Mouse (Mus musculus): ENCODE results near the gene Micu2. TPM values are rescaled to one million over a fixed set of nuclear protein-coding genes. Genes with fewer than 3 reads are reported as not detected.

Micu2 gene
- polyA plus RNA-seq, 1 experiment = 16.6 TPM

- H3K4me1 ChIP-seq (replicated peaks; ENCODE audit: control insufficient read depth, insufficient read depth, low read length) = peaks cover 7% of the 10 kb centered on the region
- DNase-seq = peak; percentile 96
Measured at GRCm38 (mm10) chr14:57890011-57890842, 108.8 kb downstream of the Micu2 start, which contains the start of gene Zdhhc20. Zdhhc20 (minus strand) TSS chr14:57890276.

GRCm38 (mm10) chr14:57889541-57890010 lies 109.5 kb downstream of the Micu2 start:
- DNase-seq = peak; percentile 69
- TF ChIP-seq POLR2A (IDR thresholded peaks at IDR 0.05; ENCODE audit: control insufficient read depth, extremely low read depth, insufficient read depth, low read length, poor library complexity) (no peak), CTCF (IDR thresholded peaks at IDR 0.05; ENCODE audit: borderline replicate concordance, control insufficient read depth, extremely low read depth, insufficient read depth, low read length, poor library complexity) (no peak)
- Histone ChIP-seq H3K4me3 (ENCODE audit: control insufficient read depth, insufficient read depth, low read length) (peak overlapping the region; percentile 90), H3K4me1 (replicated peaks; ENCODE audit: control insufficient read depth, insufficient read depth, low read length) (peaks cover 7% of the 10 kb centered on the region), H3K27me3 (ENCODE audit: control insufficient read depth, insufficient read depth, low read length) (no peaks in the 10 kb centered on the region), H3K36me3 (ENCODE audit: control insufficient read depth, insufficient read depth, low read length) (no peaks in the 10 kb centered on the region), H3K27ac (ENCODE audit: control insufficient read depth, insufficient read depth, low read length) (peak overlapping the region; percentile 9; the same call in 1 of the 2 replicates)
- under 1% methylated on average over 37 of the region's 37 CpGs for WGBS

More at GRCm38 (mm10) chr14:57890011-57890842, 108.8 kb downstream of the Micu2 start, which contains the start of gene Zdhhc20:
- WGBS = 4% methylated on average over 64 of the region's 65 CpGs
- Histone ChIP-seq H3K27me3 (ENCODE audit: control insufficient read depth, insufficient read depth, low read length) (no peaks in the 10 kb centered on the region), H3K27ac (ENCODE audit: control insufficient read depth, insufficient read depth, low read length) (peak within 1 kb of the TSS; percentile 9; the same call in 1 of the 2 replicates), H3K4me3 (ENCODE audit: control insufficient read depth, insufficient read depth, low read length) (peak within 1 kb of the TSS; percentile 90), H3K36me3 (ENCODE audit: control insufficient read depth, insufficient read depth, low read length) (no peaks in the 10 kb centered on the region)
- TF ChIP-seq CTCF (IDR thresholded peaks at IDR 0.05; ENCODE audit: borderline replicate concordance, control insufficient read depth, extremely low read depth, insufficient read depth, low read length, poor library complexity) (no peak), POLR2A (IDR thresholded peaks at IDR 0.05; ENCODE audit: control insufficient read depth, extremely low read depth, insufficient read depth, low read length, poor library complexity) (peak; percentile 80)

- DNase-seq = no peak
- 77% methylated on average over 8 of the region's 8 CpGs for WGBS
- H3K27me3 ChIP-seq (ENCODE audit: control insufficient read depth, insufficient read depth, low read length) = no peaks in the 10 kb centered on the region
- H3K27ac ChIP-seq (ENCODE audit: control insufficient read depth, insufficient read depth, low read length) = no peak overlapping the region; the same call in 1 of the 2 replicates
- TF ChIP-seq CTCF (IDR thresholded peaks at IDR 0.05; ENCODE audit: borderline replicate concordance, control insufficient read depth, extremely low read depth, insufficient read depth, low read length, poor library complexity) (no peak), POLR2A (IDR thresholded peaks at IDR 0.05; ENCODE audit: control insufficient read depth, extremely low read depth, insufficient read depth, low read length, poor library complexity) (no peak)
- H3K36me3 ChIP-seq (ENCODE audit: control insufficient read depth, insufficient read depth, low read length) = no peaks in the 10 kb centered on the region
- H3K4me1 ChIP-seq (replicated peaks; ENCODE audit: control insufficient read depth, insufficient read depth, low read length) = peaks cover 10% of the 10 kb centered on the region
- no peak overlapping the region for H3K4me3 ChIP-seq (ENCODE audit: control insufficient read depth, insufficient read depth, low read length)
Measured at GRCm38 (mm10) chr14:57887171-57887570, 111.9 kb downstream of the Micu2 start.

- Histone ChIP-seq H3K27me3 (ENCODE audit: control insufficient read depth, insufficient read depth, low read length) (no peaks in the 10 kb centered on the region), H3K4me3 (ENCODE audit: control insufficient read depth, insufficient read depth, low read length) (no peak overlapping the region), H3K4me1 (replicated peaks; ENCODE audit: control insufficient read depth, insufficient read depth, low read length) (peaks cover 13% of the 10 kb centered on the region), H3K36me3 (ENCODE audit: control insufficient read depth, insufficient read depth, low read length) (no peaks in the 10 kb centered on the region), H3K27ac (ENCODE audit: control insufficient read depth, insufficient read depth, low read length) (no peak overlapping the region)
- 50% methylated on average over 2 of the region's 2 CpGs for WGBS
- TF ChIP-seq POLR2A (IDR thresholded peaks at IDR 0.05; ENCODE audit: control insufficient read depth, extremely low read depth, insufficient read depth, low read length, poor library complexity) (no peak), CTCF (IDR thresholded peaks at IDR 0.05; ENCODE audit: borderline replicate concordance, control insufficient read depth, extremely low read depth, insufficient read depth, low read length, poor library complexity) (no peak)
- DNase-seq = no peak
Measured at GRCm38 (mm10) chr14:57886032-57886431, 113.0 kb downstream of the Micu2 start.

GRCm38 (mm10) chr14:57883341-57883740 lies 115.7 kb downstream of the Micu2 start:
- TF ChIP-seq POLR2A (IDR thresholded peaks at IDR 0.05; ENCODE audit: control insufficient read depth, extremely low read depth, insufficient read depth, low read length, poor library complexity) = no peak
- TF ChIP-seq CTCF (IDR thresholded peaks at IDR 0.05; ENCODE audit: borderline replicate concordance, control insufficient read depth, extremely low read depth, insufficient read depth, low read length, poor library complexity) = no peak
- Histone ChIP-seq H3K27ac (ENCODE audit: control insufficient read depth, insufficient read depth, low read length) (no peak overlapping the region), H3K4me1 (replicated peaks; ENCODE audit: control insufficient read depth, insufficient read depth, low read length) (peaks cover 11% of the 10 kb centered on the region), H3K36me3 (ENCODE audit: control insufficient read depth, insufficient read depth, low read length) (no peaks in the 10 kb centered on the region), H3K27me3 (ENCODE audit: control insufficient read depth, insufficient read depth, low read length) (no peaks in the 10 kb centered on the region), H3K4me3 (ENCODE audit: control insufficient read depth, insufficient read depth, low read length) (no peak overlapping the region)
- 95% methylated on average over 3 of the region's 3 CpGs for WGBS
- DNase-seq = no peak

- no peak for DNase-seq
- TF ChIP-seq POLR2A (IDR thresholded peaks at IDR 0.05; ENCODE audit: control insufficient read depth, extremely low read depth, insufficient read depth, low read length, poor library complexity) (no peak), CTCF (IDR thresholded peaks at IDR 0.05; ENCODE audit: borderline replicate concordance, control insufficient read depth, extremely low read depth, insufficient read depth, low read length, poor library complexity) (no peak)
- Histone ChIP-seq H3K4me3 (ENCODE audit: control insufficient read depth, insufficient read depth, low read length) (no peak overlapping the region), H3K27ac (ENCODE audit: control insufficient read depth, insufficient read depth, low read length) (no peak overlapping the region), H3K36me3 (ENCODE audit: control insufficient read depth, insufficient read depth, low read length) (no peaks in the 10 kb centered on the region), H3K27me3 (ENCODE audit: control insufficient read depth, insufficient read depth, low read length) (no peaks in the 10 kb centered on the region), H3K4me1 (replicated peaks; ENCODE audit: control insufficient read depth, insufficient read depth, low read length) (peaks cover 11% of the 10 kb centered on the region)
- 63% methylated on average over 4 of the region's 4 CpGs for WGBS
Measured at GRCm38 (mm10) chr14:57882720-57883119, 116.3 kb downstream of the Micu2 start.

All from thymus, adult 2 months (tissue).